Mouse (Mus musculus) hindlimb bud, embryonic 11.5 days (tissue): ENCODE results near the gene Stk19.
"Not testable (repeated sequence)": the region's sequence is repeated elsewhere in the genome, so short reads cannot be mapped to it uniquely, and the experiment has no call there.

ENCODE experiments used
- DNase-seq: peaks from one replicate; pipeline ENCODE4 v3.0.0-alpha.2; 2012; ENCODE audit warnings: low read depth, low spot score; ENCODE audit errors: extremely low spot score

Gene Stk19

DNA sequence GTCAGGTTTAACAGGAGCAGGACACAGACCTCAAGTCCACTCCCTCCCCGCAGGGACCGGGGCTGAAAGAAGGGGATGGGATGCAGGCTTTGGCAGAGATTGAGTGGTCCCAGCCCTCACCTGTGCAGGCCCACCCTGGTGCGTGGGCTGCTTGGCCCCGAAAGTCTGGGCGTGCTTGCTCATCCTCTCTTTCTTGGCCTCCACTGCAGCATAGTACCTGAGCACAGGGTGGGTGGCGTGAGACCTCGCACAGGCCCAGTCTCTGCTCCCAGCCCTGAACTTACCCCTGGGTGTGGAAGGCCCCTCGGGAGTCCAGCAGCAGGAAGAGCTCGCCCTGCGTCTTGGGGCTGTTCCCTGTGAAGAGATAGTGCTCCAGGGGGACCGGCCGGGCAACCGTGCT lies 8.1 kb upstream of the Stk19 start:
- DNase-seq: no peak

DNA sequence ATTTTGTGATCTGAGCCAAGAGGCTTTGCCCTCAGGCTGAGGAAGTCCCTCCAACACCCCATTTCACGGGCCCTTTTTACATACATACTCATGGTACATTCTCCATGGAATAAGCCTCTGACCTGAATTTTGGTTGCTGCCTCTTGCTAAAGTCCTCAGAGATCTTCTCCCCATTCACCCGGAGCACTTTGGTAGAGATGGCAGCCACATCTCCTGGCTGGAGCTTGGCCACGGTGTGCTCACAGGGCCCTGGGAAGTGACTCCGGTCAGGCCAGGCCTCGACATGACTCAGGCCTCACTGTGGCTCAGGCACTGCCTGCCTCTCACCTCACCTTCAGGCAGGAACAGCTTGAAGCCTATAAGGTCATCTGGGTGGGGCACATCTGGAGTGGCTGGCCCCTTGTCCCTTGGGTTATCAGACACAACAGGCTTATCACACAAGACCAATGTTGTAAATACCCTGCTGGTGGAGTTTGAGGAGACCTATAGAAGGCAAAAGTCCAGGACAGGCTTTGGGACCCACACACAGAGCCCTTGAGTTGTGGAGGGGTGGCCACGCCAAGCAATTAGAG lies 4.1 kb upstream of the Stk19 start:
- DNase-seq: no peak

DNA sequence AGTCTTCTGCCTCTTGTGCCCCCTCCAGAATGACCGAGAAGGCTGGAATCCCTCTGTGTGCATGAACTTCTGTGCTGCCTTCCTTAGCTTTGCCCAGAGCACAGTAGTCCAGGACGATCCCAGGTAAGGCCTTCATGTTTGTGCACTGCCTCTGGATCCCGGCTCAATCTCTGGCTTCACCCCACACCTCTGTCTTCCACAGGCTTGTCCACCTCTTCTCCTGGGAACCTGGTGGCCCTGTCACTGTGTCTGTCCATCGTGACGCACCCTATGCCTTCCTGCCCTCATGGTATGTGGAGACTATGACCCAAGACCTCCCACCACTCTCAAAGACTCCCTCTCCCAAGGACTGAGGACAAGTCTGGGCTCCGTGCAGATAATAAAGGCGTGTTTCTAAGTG lies 2.0 kb upstream of the Stk19 start:
- no peak for DNase-seq

DNA sequence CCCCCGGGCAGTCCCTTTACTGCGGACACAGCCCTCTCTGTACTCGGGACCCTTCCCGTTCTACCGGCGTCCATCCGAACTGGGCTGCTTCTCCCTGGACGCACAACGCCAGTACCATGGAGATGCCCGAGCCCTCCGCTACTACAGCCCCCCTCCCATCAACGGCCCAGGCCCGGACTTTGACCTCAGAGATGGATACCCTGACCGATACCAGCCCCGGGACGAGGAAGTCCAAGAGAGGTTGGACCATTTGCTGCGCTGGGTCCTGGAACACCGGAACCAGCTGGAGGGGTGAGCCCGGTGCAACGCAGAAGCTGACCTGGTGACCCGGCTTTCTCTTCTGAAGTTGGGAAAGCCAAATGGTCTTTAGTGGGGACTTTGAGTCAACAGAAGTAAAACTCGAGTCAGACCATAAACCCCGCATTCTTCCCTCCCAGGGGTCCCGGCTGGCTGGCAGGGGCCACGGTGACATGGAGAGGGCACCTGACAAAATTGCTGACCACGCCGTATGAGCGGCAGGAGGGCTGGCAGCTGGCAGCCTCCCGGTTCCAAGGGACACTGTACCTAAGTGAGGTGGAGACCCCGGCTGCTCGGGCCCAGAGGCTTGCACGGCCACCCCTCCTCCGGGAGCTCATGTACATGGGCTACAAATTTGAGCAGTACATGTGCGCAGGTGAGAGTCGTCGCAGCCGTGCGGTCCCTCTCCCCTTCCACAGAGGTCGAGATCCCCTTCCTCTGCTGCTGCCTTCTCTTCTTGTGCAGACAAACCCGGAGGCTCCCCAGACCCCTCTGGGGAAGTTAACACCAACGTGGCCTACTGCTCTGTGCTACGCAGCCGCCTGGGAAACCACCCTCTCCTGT lies 949 bp upstream of the Stk19 start:
- DNase-seq: no peak

DNA sequence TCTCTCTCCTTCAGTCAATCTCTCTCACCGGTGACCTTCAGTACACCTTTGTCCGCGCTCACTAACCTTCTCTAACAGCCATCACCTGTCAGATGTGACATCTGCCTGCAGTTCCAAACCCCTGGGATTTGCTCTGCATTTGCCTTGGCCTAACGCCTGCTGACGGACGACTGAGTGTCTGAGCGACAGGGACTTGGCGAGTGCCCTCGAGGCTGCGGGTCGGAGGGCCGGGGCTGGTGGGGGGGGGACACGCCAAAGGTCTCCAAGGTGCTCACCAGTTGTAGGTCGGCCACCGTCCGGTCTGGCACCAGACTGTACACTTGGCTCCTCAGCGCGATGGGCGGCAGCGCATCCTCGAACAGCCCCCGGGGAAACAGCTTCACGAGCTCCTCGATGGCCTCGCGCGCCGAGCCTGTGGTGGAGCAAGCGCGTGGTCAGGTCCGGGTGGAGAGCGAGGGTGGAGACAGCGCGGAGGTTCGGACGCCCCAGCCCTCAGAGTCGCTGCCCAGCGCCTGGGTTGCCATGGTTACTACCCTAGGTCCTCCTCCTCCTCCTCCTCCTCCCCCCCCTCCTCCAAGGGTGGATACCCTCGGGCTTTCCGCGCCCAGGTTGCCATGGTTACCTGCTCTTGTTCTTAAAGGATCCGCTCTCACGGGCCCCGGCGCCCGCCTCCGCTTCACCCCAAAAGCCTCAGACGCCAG lies 440 bp downstream of the Stk19 start:
- no peak for DNase-seq

DNA sequence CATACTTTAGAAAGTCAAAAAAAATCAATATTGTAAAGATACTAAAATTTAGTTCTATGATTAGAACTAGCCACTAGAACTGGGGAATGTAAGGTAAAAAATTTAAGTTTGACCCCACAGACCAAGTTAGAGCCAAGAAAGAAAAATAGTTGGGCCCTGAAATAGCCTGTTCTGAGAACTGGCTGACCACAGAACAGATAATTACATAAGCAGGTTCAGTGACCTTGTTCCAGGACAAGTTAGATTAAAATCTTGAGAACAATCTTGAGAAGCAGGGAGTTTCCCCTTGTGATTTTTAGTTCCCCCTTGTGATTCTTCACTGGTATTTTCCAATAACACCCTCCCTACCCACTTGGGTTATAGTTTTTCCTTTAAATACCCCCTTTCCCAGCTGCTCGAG lies 6.0 kb downstream of the Stk19 start:
- not testable (repeated sequence) for DNase-seq

DNA sequence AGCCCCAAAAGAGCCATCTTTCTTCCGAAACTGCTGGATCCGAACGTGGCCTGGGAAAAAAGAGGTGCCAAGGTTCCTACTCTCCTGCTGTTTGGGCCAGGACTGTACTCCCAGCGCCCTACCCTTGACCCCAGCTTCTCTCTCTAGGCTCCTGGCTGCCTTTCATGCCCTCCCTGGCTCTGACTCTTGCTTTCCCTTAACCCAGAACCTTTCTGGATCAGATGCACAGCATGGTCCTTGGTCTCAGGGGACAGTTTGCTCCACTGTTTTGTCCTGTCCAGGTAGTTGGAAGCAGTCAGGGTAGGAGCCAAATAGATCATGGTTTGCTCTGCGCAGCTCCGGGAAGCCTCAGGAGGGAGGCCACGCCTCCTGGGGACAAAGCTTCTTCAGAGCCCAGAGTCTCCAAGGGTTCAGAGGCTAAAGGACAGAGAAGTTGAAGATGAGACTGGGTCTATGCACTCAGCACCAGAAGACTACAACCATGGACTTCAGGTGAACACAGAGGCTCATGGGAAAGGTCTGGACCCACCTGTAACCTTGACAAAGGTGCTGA lies 21.9 kb downstream of the Stk19 start:
- no peak for DNase-seq

DNA sequence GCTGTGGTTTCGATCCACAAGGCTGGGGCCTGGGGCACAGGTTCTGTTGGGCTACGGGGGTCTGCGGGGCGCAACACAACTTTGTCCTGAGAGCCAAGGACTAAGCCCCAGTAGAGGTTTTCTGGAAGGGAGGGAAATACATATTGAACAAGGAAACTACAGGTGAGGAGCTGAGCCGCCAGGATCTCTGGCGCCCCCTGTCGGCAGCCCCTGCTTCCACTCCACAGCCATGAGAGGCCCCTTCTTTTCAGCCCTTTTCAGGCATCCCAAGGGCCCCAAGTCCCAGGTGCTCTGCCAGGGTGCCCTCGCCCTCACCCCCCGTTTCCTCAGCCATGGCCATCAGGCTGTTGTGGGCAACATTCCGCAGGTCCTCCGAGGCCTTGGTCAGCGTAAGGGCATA lies 23.0 kb downstream of the Stk19 start:
- not testable (repeated sequence) for DNase-seq

DNA sequence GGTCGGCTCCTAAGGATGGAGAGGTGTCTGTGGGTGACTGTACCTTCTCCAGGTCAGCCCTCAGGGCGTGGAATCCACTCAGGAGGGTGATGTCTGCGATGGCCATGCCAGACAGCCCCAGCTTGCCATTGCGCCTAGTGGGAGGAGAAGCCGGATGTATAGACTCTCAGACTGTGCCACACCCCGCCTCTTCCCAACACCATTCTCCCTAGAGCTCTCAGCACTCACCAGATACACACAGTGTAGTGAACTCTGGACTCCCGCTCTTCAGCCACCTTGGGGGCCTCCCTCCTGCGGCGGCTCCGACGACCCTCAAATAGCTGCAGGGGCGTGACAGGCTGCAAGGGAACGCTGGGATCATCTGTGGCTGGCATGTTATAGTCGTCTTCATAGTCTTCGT lies 25.5 kb downstream of the Stk19 start:
- no peak for DNase-seq

DNA sequence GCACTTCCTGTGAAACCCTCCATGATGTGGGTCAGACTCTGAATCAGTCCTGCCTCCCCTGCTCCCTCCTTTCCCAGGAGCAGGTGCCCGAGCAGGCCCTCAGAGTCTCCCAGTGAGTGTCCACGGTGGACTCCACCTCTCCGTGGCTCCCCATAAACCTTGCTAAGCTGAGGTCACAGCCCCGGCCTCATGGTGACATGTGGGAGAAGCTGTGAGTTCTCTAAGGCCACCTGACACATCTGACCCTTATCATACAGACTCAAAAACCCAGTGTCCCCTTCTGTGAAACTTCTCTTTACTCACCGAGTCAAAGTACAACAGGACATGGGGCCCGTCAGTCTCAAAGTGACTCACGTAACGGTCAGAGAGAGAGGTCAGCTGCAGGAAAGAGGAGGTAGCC lies 25.9 kb downstream of the Stk19 start:
- DNase-seq: not testable (repeated sequence)

DNA sequence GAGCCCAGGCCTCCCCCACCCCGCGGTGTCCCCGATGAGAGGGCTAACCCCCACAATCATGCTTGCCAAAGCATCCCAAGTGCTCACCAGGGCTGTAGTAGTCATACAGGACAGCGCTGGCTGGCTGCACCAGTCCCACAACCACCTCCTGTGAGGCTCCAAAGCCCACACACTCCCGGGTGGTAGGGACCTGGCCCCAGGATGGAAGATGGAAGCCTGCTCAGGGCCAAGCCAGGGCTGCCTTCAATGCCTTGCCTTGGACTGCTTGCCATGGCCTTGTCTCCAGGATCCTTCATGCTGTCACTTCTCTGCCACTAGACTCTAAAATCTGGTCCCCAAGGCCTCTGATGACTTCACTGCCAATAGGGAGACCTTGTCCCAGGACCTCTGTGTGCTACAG lies 26.3 kb downstream of the Stk19 start:
- DNase-seq: not testable (repeated sequence)

DNA sequence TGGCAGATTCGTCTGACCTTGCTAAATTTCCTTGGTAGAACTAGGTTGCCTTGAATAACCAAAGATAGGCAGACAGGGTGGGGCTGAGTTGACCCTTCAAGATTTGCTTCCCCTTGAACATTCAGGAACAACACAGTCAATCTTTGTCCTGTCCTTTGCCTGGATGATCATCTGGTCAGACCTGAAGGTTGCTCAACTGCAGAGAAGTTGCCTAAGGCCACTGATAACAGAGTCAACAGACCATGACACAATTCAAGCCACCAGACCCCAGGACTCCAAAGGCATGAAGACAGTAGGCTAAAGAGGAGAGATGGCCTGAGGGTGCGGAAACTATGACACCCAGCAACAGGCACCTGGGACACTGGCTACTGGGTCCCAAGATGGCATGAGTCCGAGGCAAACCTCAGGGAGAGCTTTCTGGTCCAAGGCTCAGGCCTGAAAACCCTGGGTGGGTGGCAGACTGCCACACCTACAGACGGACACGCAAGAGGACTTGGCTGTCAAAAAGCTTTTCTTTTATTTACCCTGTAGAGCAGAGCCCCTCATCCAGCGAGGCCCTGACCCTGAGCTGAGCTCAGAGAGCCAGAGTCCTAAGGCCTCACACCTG lies 28.0 kb downstream of the Stk19 start:
- DNase-seq: no peak

DNA sequence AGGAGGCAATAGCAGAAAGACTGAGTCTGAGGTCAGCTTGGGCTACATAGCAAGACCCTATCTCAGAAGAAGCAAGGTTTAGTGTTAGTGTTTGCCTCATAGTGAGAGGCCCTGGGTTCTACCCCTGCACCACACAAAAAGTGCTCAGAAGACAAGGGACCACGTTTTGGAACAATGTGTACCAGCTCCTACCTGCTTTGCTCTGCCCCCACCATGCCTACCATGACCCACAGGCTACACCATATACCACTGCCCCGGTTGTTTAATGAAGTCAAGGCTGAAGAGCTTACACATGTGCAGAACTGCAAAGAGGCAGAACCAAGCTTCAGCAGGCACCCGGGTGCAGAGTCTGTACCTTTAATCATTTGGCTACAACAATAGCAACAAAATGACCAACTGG lies 29.6 kb downstream of the Stk19 start:
- DNase-seq: no peak

DNA sequence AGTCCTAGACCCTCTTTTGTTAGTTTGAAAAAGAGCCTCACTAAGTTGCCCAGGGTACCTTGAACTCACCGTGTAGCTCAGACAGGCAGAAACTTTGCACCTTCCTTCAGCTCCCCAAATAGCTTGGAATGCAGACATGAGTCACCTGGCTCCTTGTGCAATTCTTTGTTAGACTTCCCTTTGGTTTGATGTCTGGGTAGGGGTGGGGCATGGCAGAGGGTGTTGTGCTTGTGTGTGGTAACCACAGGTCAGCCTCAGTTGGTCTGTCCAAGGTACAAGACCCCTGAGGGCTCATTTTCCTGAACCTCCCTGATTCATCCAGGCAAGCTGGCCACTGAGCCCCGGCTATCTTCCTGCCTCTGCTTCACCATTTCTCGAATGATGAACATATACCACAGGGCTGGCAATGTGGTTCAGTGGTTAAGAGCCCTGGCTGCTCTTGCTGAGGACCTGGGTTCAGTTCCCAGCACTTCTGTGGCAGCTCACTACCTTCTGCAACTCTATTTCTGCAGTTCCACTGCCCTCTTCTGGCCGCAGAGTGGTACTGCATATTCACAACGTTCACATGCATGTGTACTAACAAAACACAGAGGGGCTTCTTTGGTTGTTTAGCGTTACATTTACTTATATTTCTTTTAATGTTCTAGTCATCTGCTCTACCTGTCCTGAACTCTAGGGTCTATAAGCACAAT lies 31.7 kb downstream of the Stk19 start:
- no peak for DNase-seq

DNA sequence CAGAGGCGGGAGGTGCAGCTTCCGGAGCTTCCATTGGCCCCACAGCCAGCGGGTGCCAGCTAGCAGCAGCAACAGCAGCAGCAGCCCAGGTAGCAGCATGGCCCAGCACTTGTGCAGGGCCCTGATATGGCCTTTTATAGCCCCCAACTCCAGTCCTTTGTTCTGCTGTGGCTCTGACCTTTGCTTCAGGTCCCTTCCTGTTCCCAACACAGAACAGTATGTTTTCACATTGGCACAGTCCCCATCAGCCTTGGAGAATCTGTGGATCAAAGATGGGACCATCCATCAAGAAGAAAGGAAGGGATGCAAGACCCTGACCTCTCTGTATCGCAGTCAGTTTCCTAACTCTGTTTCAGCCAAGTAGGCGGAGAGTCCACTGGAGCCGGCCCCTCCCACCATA lies 32.4 kb downstream of the Stk19 start, which contains the start of gene Cyp21a1:
Cyp21a1 (minus strand) TSS at position 261 of the 400 bp plus-strand sequence.
- not testable (repeated sequence) for DNase-seq

DNA sequence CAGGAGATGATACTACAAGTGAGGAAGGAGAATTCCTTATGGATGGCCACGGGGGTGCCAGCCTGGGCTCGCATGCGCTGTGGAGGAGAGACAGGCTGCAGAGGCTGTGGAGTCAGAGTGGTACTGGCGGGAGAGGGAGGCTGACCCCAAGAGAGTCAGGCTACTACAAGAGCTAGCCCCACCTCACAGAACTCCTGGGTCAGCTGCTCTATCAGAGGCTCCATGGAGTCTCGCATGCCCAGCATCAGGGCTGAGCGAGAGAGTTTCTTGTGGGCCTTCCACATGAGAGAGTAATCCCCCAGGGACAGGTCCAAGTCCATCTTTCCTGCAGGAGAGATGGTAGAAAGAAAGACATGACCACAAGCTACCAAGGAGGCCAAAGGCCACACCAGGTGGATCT lies 33.4 kb downstream of the Stk19 start:
- not testable (repeated sequence) for DNase-seq

DNA sequence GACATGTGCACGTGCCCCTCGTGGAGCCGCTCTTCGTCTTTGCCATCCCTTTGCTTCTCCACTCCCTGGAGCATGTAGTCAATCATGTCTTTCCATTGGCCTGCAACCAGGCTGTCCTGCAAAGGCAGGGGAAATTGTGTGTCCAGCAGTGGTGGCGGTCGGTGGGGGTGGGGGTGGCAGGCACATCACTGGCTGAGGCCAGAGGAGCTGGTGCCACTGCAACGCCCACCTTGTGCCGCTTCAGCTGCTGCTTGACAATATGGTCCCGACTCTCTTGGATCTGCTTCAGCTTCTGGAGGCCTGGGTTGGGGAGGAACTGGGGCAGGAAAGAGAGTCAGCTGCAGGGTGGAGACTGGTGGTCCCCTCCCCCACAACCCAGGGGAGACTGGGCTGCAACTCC lies 34.0 kb downstream of the Stk19 start:
- not testable (repeated sequence) for DNase-seq

DNA sequence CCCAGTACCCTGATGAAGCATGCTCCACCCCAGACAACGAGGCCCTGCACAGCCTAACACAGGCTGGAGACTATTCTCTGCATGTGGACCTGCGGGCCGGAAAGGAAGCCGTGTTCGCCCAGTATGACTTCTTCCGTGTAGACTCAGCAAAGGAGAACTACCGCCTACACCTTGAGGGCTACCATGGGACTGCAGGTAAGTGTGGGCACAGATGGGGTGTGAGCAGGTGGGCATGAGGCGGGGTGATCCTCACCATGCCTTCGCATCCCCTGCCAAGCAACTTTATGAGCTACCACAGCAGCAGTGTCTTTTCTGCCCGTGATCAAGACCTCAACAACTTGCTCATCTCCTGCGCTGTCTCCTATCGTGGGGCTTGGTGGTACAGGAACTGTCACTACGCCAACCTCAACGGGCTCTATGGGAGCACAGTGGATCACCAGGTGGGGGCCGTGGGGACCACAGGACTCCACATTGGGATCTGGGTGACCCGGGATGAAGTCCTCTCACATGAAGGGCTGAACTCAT lies 35.9 kb downstream of the Stk19 start:
- not testable (repeated sequence) for DNase-seq

DNA sequence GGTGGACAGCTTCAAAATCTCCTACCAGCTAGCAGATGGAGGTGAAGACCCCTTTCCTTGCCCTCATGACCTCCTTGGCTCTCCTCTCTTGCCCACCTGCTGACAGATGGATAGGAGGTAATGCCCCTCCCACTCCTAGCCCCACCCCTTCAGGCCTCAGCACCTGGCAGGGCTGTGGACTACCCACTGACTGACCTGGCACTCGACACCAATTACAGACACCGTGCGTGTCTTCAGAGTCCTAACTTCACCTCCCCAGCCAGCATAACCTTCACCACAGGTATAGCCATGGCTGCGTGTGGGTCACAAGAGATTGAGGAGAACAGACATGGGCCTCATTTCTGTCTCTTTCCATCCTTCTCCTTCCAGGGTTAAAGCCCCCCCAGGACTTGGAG lies 37.2 kb downstream of the Stk19 start:
- no peak for DNase-seq

DNA sequence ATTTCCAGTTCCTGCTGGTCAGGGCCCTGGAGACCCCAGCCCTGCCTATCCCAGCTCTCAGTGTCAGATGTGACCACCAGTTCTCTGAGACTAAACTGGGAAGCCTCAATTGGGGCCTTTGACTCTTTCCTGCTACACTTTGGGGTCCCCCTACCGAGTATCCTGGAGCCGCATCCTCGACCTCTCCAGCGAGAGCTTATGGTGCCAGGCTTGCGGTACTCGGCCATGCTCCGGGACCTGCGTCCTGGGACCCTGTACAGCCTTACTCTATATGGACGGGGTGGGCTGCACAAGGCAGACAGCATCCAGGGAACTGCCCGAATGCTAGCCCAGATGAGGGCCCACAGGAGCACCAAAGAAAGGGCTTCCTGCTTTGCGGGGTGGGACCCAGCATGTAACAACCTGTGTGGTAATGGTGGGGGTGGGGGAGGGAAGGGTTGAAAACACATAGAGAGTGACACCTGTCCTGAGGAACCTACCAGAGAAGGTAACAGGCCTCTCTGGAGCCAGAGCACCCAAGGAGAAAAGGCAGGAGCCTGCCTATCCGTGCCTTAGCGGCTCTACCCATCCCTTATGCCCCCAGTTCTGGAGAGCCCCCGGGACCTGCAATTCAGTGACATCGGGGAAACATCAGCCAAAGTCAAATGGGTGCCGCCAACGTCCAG lies 37.7 kb downstream of the Stk19 start:
- no peak for DNase-seq
